Mouse (Mus musculus) megakaryocyte-erythroid progenitor cell, adult 5-6 weeks (primary cell): ENCODE results near the gene H2-DMa. TPM values are rescaled to one million over a fixed set of nuclear protein-coding genes. Genes with fewer than 3 reads are reported as not detected.

Experiments
- ATAC-seq: replicated peaks from 2 replicates; pipeline ENCODE4 v1.8.0; 2016; ENCODE audit warnings: mild to moderate bottlenecking, inconsistent platforms; ENCODE audit not compliant: severe bottlenecking, poor library complexity, low FRiP score, low TSS enrichment
- total RNA-seq, 2 experiments: library from RNA; stranded (forward) in 1 of 2; stranded (reverse) in 1 of 2; fragments of 200-1000, 215-1000 nt in 1 of 2; fragments of >200 nt in 1 of 2; fragmentation: Nextera tagmentation in 1 of 2; gene quantifications; 2 replicates each; pipeline ENCODE4 v1.2.3; 2014 to 2017

Gene H2-DMa
- total RNA-seq, 2 experiments from 2014 or later, result 35.0 to 41.6 TPM

- peak; percentile 13; the same call in 1 of the 2 replicates for ATAC-seq
Measured at GRCm38 (mm10) chr17:34101185-34101584, 18.2 kb upstream of the H2-DMa start.

- ATAC-seq, result peak; percentile 83
Measured at GRCm38 (mm10) chr17:34101604-34102032, 17.7 kb upstream of the H2-DMa start.

GRCm38 (mm10) chr17:34102831-34103230 lies 16.5 kb upstream of the H2-DMa start:
- ATAC-seq, result no peak

- no peak for ATAC-seq
Measured at GRCm38 (mm10) chr17:34104804-34105203, 14.5 kb upstream of the H2-DMa start.

GRCm38 (mm10) chr17:34106555-34106954 lies 12.8 kb upstream of the H2-DMa start:
- ATAC-seq, result no peak

GRCm38 (mm10) chr17:34107109-34107867 lies 12.1 kb upstream of the H2-DMa start:
- ATAC-seq, result no peak

- no peak for ATAC-seq
Measured at GRCm38 (mm10) chr17:34108460-34108859, 10.9 kb upstream of the H2-DMa start.

- peak; percentile 36 for ATAC-seq
Measured at GRCm38 (mm10) chr17:34109038-34109805, 10.1 kb upstream of the H2-DMa start.

- ATAC-seq, result peak; percentile 22
Measured at GRCm38 (mm10) chr17:34109806-34110195, 9.5 kb upstream of the H2-DMa start.

GRCm38 (mm10) chr17:34110309-34110708 lies 9.0 kb upstream of the H2-DMa start:
- ATAC-seq, result no peak

GRCm38 (mm10) chr17:34114114-34114513 lies 5.2 kb upstream of the H2-DMa start:
- no peak for ATAC-seq

- no peak for ATAC-seq
Measured at GRCm38 (mm10) chr17:34116736-34117370, 2.5 kb upstream of the H2-DMa start.

- no peak for ATAC-seq
Measured at GRCm38 (mm10) chr17:34117421-34118112, 1.8 kb upstream of the H2-DMa start.

- no peak for ATAC-seq
Measured at GRCm38 (mm10) chr17:34118113-34118872, 1.0 kb upstream of the H2-DMa start.

GRCm38 (mm10) chr17:34118873-34119248 lies 480 bp upstream of the H2-DMa start:
- no peak for ATAC-seq

- no peak for ATAC-seq
Measured at GRCm38 (mm10) chr17:34120180-34120723, 911 bp downstream of the H2-DMa start.

- ATAC-seq, result no peak; the same call in 1 of the 2 replicates
Measured at GRCm38 (mm10) chr17:34120814-34121171, 1.5 kb downstream of the H2-DMa start.

GRCm38 (mm10) chr17:34121172-34121878 lies 2.0 kb downstream of the H2-DMa start:
- no peak for ATAC-seq
